Mouse (Mus musculus): ENCODE measurements around the gene Ergic3.

Gene Ergic3

DNA sequence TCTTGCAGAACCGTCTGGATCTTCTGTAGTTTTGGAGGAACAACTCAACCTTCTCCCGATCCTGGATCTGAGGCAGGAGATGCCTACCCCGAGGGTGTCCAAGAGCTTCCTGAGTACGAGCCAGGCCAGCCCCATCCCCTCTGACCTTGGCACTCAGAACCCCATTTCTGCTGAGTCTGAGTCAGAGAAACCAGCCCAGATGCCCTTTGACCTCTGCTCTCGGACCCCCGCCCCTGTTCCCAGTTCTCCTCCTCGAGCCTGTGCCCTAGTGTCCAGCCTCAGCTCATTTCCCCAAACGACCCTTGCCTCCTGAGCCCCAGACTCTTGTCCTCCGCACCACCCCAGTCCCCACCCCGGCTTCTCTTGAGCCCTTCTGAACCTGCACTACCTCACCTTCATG, 58.3 kb downstream of the Ergic3 start:
- no peak for DNase-seq (ENCODE audit: low read depth, low spot score)

All from skeletal muscle tissue, adult 2 months (tissue).